Mouse (Mus musculus) megakaryocyte, embryonic 14.5 days (primary cell): ENCODE results near the gene Tescl.

Experiments used
- FLI1 ChIP-seq: IDR thresholded peaks from 2 replicates; pipeline ENCODE4 v1.6.1; 2012; ENCODE audit warnings: low read length, inconsistent platforms, mixed read lengths
- GATA1 ChIP-seq: IDR thresholded peaks from 3 replicates; pipeline ENCODE4 v1.6.1; 2012; ENCODE audit warnings: mixed read lengths, low read length, inconsistent platforms, borderline replicate concordance

DNA sequence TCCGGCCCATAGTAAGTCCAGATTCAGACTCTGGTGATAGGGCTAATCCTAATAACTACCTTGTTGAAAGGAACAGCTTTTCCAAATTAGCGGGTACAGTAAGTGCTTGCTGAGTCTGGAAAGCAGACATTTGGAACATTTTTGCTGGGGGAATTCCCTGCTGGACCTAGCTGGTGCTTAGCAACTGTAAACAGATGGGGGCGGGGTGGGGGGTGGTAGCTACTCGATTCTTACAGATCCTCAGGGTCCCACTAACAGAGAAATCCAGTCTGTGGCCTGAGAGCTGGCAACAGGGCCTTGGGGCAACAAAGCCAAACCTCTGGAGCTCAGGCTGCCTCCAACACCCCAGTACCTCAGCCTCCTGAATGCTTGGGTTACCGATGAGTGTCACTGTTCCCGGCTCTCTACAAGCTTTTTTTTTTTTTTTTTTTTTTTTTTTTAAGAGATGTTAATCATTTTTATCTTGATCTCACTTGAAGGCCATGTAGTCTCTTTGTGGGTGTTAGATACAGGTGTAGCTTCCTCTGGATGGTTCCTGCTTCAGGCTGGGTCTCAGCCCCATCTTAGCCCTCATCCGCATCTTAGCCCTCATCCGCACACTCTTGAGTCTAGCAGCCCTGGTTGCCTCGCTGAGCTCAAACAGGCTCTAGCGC lies 44.4 kb upstream of the Tescl start:
- TF ChIP-seq GATA1 (no peak), FLI1 (no peak)
